Mouse (Mus musculus) gastrocnemius, postnatal 25 days (tissue): ENCODE results near the gene Erf. TPM values are rescaled to one million over a fixed set of nuclear protein-coding genes. Genes with fewer than 3 reads are reported as not detected.

ENCODE experiments used
- DNase-seq: peaks from one replicate; pipeline ENCODE4 v3.0.0; 2022
- microRNA-seq, 2 experiments: library from miRNA; unstranded; fragments of <30 nt; microRNA quantifications; one replicate each; pipeline ENCODE4 v1.2.0; 2021; ENCODE audit warnings: borderline replicate concordance in 2 of 2
- total RNA-seq, 2 experiments: library from RNA; stranded (reverse); gene quantifications; 1 replicate in 1 of 2; 2 replicates in 1 of 2; pipeline ENCODE4 v1.2.3; 2021

Erf gene
- total RNA-seq, 2 experiments from 2014 or later: 5.8 to 7.2 TPM

- DNase-seq: peak; percentile 83
Measured at GRCm38 (mm10) chr7:25210482-25210881, 40.1 kb downstream of the Erf start.

- DNase-seq: no peak
Measured at GRCm38 (mm10) chr7:25209161-25209622, 41.4 kb downstream of the Erf start.

- no peak for DNase-seq
Measured at GRCm38 (mm10) chr7:25206094-25206830, 44.3 kb downstream of the Erf start.

- DNase-seq: no peak
Measured at GRCm38 (mm10) chr7:25205355-25206093, 45.0 kb downstream of the Erf start.

GRCm38 (mm10) chr7:25203624-25204023 is 46.9 kb downstream of the Erf start:
- no peak for DNase-seq

- DNase-seq: no peak
Measured at GRCm38 (mm10) chr7:25197384-25198018, 53.1 kb downstream of the Erf start.

- no peak for DNase-seq
Measured at GRCm38 (mm10) chr7:25196107-25196506, 54.5 kb downstream of the Erf start.

GRCm38 (mm10) chr7:25195148-25195547 is 55.4 kb downstream of the Erf start:
- DNase-seq: no peak

Small RNA genes lying within 50 kb of the gene (microRNA-seq; reads per million reads assigned to microRNA genes)
- 0 reads per million in 2 experiments for gene Mir7048

Other genes with a start within 250 kb of the Erf start
- gene Atp1a3, start 244.8 kb downstream of the Erf start, total RNA-seq: under 1 TPM in 1 of 2 experiments, not detected in 1; 0.46 TPM
- gene Grik5, start 178.4 kb downstream of the Erf start, total RNA-seq: 1 to 10 TPM; 2.3 to 2.7 TPM
- 1 to 10 TPM; 6.1 to 6.3 TPM for gene Zfp574, start 178.2 kb downstream of the Erf start, total RNA-seq
- gene Pou2f2, start 71.0 kb downstream of the Erf start, total RNA-seq: under 1 TPM; 0.08 to 0.21 TPM
- gene Dedd2, start 30.1 kb downstream of the Erf start, total RNA-seq: 1 to 10 TPM; 7.2 to 7.9 TPM
- 1 to 10 TPM; 4.6 to 5.2 TPM for gene Zfp526, start 29.3 kb downstream of the Erf start, total RNA-seq
- gene Gsk3a, start 12.9 kb downstream of the Erf start, total RNA-seq: 10 to 100 TPM; 59.5 to 66.2 TPM
- 10 to 100 TPM; 29.0 to 30.4 TPM for gene Cic, start 16.9 kb upstream of the Erf start, total RNA-seq
- gene Pafah1b3, start 47.2 kb upstream of the Erf start, total RNA-seq: 1 to 10 TPM; 1.4 to 1.5 TPM
- not detected for gene Prr19, start 50.6 kb upstream of the Erf start, total RNA-seq
- gene Tmem145, start 55.3 kb upstream of the Erf start, total RNA-seq: not detected
- gene Megf8, start 66.4 kb upstream of the Erf start, total RNA-seq: 10 to 100 TPM; 15.5 to 18.7 TPM
- gene Cnfn, start 119.0 kb upstream of the Erf start, total RNA-seq: not detected
- gene Lipe, start 147.9 kb upstream of the Erf start, total RNA-seq: 10 to 100 TPM; 12.8 to 42.6 TPM
- not detected for gene Cxcl17, start 162.1 kb upstream of the Erf start, total RNA-seq
- 1 to 10 TPM; 4.1 to 5.2 TPM for gene Ceacam1, start 226.8 kb upstream of the Erf start, total RNA-seq